Mouse (Mus musculus): ENCODE measurements around the gene Isg15. TPM values are rescaled to one million over a fixed set of nuclear protein-coding genes. Genes with fewer than 3 reads are reported as not detected.

Gene Isg15
- total RNA-seq, 2 experiments from 2014 or later: 0.55 to 0.76 TPM

DNA sequence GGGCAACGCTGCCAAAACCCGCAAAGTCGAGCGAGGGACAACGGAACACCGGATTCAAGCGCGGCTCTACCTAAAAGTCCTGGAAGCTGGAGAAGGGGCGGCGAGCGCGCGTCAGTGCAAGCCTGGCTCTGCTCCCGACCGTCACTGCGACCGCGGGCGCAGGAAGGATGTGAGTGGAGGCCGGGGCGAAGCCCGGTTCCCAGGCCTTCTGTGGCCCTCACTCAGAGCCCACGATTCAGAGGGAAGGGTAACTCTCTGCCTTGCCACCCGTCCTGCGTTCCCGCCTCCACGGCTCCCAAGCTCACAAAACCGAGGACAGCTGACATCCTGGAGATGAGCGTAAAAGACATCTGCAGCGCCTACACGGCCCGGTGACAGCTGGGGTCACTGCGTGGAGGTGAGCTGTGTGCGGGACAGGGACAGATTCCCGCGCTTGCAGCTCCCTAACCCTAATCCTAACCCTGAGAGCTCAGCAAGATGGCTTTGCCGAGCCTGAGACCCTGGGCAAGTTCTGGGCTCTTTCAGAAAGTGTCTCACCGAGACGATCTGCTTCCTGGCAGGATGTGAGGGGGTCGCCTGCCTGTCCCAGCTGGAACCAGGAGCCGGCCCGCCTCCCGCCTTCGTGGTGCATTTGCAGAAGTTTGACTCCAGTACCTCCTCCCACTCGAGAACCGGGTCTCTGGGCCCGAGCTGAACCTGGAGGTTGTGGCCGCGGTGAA is 3.0 kb upstream of the Isg15 start:
- no peak for DNase-seq (ENCODE audit: low spot score in 2 of 2)

DNA sequence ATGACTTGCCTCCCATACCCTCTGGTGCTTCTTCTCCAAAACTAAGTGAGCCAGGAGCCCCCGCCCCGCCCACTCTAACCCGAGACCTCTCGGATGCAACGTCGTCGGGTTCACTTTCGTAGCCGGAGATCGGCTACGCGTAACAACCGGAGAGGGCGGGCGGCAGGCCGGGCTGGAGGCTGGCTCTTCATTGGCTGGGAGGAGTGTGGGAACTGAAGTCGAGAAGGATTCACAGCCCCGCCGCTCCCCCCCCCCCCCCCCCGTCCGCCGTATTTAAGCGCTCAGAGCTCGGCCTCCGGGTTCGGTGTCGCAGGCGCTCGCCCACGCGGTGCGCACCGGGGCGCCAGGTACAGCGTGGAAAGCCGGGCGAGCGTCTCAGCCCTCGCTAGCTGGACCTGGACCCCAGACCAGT is 2.4 kb upstream of the Isg15 start, which contains the start of gene AW011738:
TSS of gene AW011738 (plus strand) at position 304 of the 412 bp plus-strand sequence.
- DNase-seq (ENCODE audit: low spot score in 2 of 2): peak; percentile 34 to 61

- no peak for DNase-seq (ENCODE audit: low spot score in 2 of 2)
These were observed 1.9 kb upstream of the Isg15 start for GRCm38 (mm10) chr4:156202462-156202893.

DNA sequence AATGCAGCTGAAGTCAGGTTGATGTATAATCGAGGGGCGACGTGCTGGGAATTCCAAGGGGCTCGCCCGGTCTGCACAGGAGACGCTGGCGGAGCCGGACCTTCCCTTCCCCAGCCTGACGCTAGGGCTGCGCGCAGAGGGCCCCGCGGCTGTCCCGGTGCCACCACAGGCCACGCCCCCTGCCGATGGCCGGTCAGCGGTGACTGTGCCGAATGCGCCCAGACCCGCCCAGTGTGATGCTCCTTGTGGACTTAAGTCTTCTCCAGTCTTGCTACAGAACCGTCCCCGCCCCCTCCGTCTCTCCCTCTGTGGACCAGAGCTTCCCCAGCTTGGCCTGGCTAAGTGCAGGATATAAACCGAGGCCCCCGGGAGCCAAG is 2.8 kb downstream of the Isg15 start:
- peak; percentile 76 to 78 for DNase-seq (ENCODE audit: low spot score in 2 of 2)

DNA sequence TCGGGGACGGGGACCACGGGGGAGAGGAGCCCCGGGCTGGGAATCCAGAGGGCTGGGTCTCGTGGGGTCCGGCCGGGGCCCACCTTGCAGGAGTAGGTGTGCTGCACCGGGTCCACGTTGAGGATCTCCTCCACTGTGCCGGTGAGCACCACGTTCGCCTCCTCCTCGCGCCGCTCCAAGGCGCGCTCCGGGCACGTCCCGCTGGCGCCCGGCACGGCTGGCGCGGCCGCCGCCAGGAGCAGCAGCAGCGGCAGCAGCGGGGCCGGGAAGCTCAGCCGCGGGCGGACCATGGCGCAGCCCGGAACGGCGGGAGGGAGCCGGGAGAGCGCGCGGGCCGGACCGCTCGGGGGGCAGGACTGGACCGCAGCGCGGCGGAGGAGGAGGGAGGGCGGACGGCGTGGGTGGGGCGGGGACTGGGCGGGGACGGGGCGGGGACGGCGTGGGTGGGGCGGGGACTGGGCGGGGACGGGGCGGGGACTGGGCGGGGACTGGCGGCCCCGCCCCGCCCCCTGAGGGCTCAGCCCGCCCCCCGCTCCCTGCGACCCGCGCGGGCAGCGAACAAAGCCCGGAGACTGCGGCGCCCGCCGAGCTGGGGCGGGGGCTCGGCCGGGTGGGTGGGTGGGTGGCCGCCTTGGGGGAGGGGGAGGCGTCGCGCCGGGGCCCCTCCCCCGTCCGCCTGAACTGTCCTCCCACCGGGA is 3.3 kb downstream of the Isg15 start, which contains the start of gene Agrn:
TSS of gene Agrn (minus strand) at position 358 of the 698 bp plus-strand sequence.
- DNase-seq (ENCODE audit: low spot score in 2 of 2): peak; percentile 43 to 48

DNA sequence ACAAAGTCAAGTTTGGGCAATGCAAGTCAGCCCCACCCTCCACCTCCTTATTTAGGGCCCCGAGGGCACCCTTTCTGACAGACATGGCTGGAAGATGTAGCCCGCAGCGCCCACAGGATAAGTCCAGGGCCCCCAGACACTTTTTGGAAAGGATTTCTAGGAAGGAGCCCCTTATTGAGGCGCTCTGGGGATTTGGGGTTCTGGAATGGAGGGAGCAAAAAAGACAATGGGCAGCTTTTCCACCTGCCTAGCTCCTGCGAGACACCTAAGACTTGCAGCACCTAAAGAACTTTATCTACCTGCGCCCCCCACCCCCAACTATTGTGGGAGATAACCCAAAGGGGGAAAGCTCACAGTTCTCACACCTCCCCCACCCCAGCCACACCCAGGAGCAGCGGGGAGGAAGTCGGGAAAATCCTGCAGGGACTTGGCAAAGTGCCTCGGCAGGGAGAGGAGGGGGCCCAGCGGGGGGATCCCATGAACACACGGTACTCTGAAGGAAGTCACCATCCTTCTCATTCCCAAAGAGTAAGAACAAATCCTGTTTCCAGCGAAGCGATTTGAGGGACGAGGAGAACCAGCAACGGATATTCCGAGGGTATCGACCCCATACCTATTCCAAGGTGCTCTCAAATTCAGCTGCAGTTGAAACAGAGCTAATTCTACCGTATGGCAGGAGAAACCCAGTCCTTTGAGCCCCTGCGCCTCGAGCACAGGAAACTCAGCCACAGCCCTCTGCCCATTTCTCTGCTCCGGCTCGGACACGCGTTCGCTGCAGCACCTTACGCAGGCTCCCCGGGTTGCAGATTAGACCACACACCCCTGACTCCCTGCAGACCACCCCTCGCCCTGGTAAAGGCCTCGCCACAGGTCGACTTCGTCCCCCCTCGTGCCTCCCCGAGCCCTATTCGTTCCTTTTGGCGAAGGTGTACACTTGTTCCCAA is 4.4 kb downstream of the Isg15 start:
- peak; percentile 40 to 49 for DNase-seq (ENCODE audit: low spot score in 2 of 2)

DNA sequence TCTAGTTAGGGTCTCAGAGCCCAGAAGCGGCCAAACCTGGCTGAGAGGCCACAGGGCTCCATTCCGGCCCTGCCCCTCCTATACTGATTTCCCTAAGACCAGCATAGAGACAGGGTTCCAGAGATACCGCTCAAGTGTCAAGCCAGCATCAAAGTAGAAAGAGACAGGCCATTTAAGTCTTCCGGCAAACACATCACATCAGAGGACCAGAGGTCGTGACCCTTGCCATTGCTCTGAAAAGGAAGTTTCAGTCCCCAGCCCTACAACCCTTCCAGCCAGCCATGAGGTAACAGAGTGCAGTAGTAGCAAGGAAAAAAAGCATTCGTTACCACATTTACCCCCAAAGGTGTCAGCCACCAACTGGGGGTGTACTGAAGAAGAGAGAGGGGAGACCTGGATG is 6.3 kb downstream of the Isg15 start:
- no peak for DNase-seq (ENCODE audit: low spot score in 2 of 2)

GRCm38 (mm10) chr4:156193906-156194305 is 6.7 kb downstream of the Isg15 start:
- no peak for DNase-seq (ENCODE audit: low spot score in 2 of 2)

GRCm38 (mm10) chr4:156193200-156193590 is 7.4 kb downstream of the Isg15 start:
- DNase-seq (ENCODE audit: low spot score in 2 of 2): no peak

DNA sequence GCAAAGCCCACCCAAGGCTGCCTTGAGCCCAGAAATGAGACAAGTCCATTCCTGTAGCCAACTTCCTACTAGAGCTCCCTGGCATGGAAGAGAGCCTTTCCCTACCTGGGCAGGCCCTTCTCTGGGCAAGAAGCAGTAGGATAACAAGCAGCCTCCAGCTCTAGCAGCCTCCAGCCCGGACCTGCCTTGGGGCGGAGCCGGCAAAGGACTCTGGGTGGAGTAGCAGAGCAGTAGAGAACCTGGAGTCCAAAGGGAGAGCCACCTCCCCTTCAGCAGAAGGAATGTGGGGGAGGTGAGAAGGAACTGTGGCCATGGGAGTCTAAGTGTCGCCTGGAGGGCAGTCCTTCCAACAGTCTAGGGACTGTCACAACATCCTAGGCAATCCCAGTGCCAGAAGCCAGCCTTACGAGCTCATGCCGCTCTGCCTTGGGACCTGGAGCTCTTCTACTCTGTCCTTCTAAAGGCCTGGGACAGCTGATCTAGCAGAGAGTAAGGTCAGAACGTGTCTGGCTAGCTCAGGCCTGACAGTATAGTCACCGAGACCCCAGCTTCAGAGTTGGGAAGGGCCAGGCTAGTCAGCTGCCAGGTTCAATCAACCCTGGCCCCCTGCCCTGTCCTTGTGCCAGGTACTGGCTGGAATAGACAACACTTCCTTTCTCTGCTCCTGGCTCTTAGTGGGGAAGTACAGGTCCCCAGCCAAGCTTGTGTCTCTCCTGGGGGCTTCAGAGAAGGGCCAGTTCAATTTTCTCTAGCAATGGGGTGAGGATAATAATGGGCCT is 8.0 kb downstream of the Isg15 start:
- DNase-seq (ENCODE audit: low spot score in 2 of 2): peak; percentile 42 to 64

DNA sequence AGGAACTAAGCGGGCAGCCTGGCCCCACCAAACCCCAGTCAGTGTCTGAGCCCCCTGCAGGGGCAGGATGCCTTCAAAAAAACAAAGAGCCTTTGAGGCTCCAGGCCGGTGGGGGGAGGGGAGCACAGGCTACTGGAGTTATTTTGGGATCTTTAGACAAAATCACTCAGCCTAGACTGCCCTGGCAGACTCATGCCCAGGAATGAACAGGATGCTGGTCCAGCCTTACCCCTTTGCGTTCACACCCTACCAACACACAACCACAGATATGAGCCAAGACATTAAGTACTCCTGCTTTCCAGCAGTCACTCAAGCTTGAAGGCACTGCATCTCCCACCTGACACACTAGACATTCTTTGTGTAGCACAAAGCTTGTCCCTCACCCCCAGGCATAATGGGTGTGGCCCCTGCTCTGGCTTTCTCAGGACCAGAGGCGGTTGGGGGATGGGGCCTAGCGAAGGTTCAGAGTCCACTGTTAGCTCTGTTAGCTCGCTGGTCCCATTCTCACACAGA is 11.8 kb downstream of the Isg15 start:
- DNase-seq (ENCODE audit: low spot score in 2 of 2): peak; percentile 21 to 53

GRCm38 (mm10) chr4:156188162-156188810 is 12.3 kb downstream of the Isg15 start:
- DNase-seq (ENCODE audit: low spot score in 2 of 2): no peak

- peak; percentile 44 to 48 for DNase-seq (ENCODE audit: low spot score in 2 of 2)
These were observed 14.4 kb downstream of the Isg15 start for GRCm38 (mm10) chr4:156185950-156186850.

DNA sequence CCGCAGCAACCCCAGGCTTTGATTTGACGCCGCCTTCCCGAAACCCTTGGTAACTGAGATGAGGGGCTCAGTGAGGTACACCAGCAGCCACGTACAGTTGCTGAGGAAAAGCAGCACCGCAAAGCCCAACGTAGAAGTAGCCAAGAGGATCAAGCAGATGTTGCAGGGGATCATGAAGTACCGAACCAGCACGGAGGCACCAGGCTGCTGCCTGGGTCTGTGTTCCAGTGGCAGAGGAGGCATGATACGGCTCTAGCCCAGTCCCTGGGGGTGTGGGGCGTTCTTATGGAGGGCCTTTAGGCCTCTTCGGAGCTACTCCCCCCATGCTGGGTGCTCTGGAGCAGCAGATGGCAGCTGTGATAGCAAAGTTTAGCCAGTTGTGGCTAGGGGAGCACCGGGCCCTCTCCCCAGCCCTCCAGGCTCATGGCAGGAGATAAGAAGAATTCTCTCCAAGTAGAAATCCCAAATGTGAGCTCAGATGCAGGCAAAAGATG is 15.1 kb downstream of the Isg15 start:
- DNase-seq (ENCODE audit: low spot score in 2 of 2): peak in 1 of 2 experiments; percentile 28

DNA sequence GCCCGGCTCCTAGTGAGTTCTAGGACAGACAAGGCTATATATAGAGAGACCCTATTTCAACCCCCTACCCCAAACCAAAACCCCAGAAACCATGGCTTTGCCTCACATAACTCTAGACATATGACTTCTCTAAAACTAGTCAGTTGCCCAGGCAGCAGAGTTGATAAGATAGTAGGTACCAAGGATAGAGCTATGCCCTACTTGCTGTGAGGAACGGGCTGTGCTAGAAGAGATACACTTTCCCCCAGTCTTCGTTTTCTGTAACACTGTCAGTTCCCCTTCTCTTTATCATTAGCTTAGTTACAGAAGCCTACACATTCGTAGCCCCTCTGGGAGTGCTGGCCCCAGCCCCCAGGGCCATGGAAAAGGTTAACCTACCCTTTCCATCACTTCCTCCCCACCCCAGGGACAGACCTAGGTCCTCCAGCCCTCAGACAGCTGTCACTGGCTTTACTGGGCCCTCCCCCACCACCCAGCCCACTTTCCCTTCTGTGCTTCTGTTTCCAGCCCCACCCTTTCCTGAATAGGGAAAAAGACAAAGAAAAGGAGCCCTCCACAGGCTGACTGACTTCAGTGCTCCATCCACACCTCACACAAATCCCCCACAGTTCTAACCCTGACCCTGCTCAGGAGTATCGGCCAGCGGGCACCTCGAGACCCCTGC is 16.2 kb downstream of the Isg15 start:
- DNase-seq (ENCODE audit: low spot score in 2 of 2): no peak

DNA sequence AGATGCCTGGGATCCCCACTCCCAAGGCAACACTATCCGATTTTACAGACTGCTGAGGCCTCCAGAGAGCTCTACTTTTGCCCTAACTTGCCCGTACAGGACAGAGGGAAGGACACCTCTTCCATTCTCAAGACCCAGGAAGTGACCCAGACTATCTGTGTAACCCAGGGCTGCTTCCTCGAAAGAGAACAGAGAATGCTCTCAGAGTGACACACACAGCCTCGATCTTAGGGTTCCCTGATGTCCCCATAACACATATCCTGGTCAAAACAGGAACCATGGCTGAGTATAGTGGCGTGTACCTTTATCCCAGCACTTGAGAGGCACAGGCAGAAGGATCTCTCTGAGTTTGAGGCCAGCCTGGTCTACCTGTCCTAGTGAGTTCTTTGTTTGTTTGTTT is 16.9 kb downstream of the Isg15 start:
- no peak for DNase-seq (ENCODE audit: low spot score in 2 of 2)

GRCm38 (mm10) chr4:156177630-156178029 is 23.0 kb downstream of the Isg15 start:
- no peak for DNase-seq (ENCODE audit: low spot score in 2 of 2)

DNA sequence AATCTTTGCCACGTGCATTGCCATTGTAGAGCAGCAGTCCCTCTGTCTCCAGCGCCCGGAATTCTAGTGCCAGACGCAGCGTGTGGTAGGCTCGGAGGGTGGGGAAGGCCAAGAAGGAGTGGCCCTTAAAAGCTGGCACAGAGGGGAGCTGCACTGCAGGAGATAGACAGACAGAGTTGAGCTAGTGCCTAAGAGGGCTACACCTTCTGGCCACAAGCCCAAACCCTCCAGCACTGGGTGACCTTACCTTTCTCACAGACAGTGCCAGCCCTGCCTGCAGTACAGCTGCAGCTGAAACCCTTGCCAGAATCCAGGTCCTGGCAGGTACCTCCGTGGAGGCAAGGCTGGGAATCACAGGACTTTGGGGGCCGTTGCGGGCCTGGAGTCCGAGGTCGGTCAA is 28.8 kb downstream of the Isg15 start:
- no peak for DNase-seq (ENCODE audit: low spot score in 2 of 2)

Measured in layer of hippocampus, postnatal 14 days (tissue).